Mouse (Mus musculus): ENCODE measurements around the gene Ceacam13.
"Not testable (repeated sequence)": the region's sequence is repeated elsewhere in the genome, so short reads cannot be mapped to it uniquely, and the experiment has no call there.

Gene Ceacam13

DNA sequence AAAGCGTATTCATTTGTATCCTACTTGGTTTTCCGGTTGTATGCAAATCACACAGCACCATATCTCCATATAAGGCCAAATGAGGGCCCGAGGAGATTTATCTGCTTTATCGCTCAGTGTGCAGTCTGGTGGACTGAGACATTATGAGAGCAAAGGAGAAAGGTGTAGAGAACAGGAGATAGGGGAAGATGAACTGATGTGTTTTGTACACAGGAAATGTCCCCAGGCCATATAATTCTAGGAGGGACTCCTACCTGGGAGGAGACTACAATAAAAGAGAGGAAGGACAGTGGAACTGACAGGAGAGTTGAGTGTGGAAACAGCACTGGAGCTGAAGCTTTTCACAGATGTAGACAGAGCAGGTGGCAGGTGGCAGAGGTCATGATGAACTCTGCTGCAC lies at the start of gene Ceacam13:
TSS of gene Ceacam13 (plus strand) at position 301 of the 400 bp plus-strand sequence.
- DNase-seq (ENCODE audit: low spot score in 2 of 2): no peak

GRCm38 (mm10) chr7:17971824-17972223 lies 37.9 kb upstream of the Ceacam13 start, which contains the start of gene Ceacam11:
TSS of gene Ceacam11 (plus strand) at chr7:17972124.
- no peak for DNase-seq (ENCODE audit: low spot score in 2 of 2)

- DNase-seq (ENCODE audit: low spot score in 2 of 2): not testable (repeated sequence)
Measured at GRCm38 (mm10) chr7:18001131-18001530, 8.6 kb upstream of the Ceacam13 start.

DNA sequence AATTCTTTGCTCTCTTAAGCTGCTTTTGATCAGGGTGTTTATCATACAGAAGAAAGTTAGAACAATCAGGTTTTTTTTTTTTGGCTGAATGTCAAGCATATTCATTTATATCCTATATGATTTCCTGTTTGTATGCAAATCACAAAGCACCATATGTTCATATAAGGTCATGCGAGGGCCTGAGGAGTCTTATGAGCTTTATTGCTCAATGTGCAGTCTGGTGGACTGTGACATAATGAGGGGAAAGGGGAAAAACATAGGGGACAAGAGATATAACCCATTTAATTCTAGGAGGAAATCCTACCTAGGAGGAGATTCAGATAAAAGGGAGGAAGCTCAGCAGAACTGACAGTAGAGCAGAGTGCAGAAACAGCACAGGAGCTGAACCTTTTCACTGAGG lies 55.9 kb downstream of the Ceacam13 start, which contains the start of gene Ceacam12:
TSS of gene Ceacam12 (plus strand) at position 301 of the 400 bp plus-strand sequence.
- DNase-seq (ENCODE audit: low spot score in 2 of 2): no peak
